Mouse (Mus musculus): ENCODE data around the gene Sox8. TPM values are rescaled to one million over a fixed set of nuclear protein-coding genes. Genes with fewer than 3 reads are reported as not detected.

The Sox8 gene
- total RNA-seq, 2 experiments from 2014 or later = 0.33 to 0.49 TPM

Other genes starting within 250 kb of the Sox8 start
- gene Tpsab1, start 225.1 kb downstream of the Sox8 start, total RNA-seq (2021) = under 1 TPM; 0.70 to 0.86 TPM
- 1 to 10 TPM; 1.8 to 2.2 TPM for gene Tpsb2, start 204.4 kb downstream of the Sox8 start, total RNA-seq (2021)
- gene Tpsg1, start 201.4 kb downstream of the Sox8 start, total RNA-seq (2021) = under 1 TPM in 1 of 2 experiments, not detected in 1; 0.30 TPM
- gene Cacna1h, start 136.9 kb downstream of the Sox8 start, total RNA-seq (2021) = 1 to 10 TPM; 5.4 to 6.5 TPM
- under 1 TPM in 1 of 2 experiments, not detected in 1; 0.47 TPM for gene Tekt4, start 116.1 kb downstream of the Sox8 start, total RNA-seq (2021)
- gene Sstr5, start 73.4 kb downstream of the Sox8 start, total RNA-seq (2021) = not detected
- 10 to 100 TPM; 27.4 to 33.8 TPM for gene Lmf1, start 8.4 kb upstream of the Sox8 start, total RNA-seq (2021)
- under 1 TPM; 0.98 to 1.00 TPM for gene Gng13, start 146.5 kb upstream of the Sox8 start, total RNA-seq (2021)
- 1 to 10 TPM; 1.0 to 2.1 TPM for gene Chtf18, start 156.7 kb upstream of the Sox8 start, total RNA-seq (2021)
- 1 to 10 TPM; 3.7 to 5.1 TPM for gene Rpusd1, start 157.0 kb upstream of the Sox8 start, total RNA-seq (2021)
- not detected for gene Mslnl, start 165.4 kb upstream of the Sox8 start, total RNA-seq (2021)
- gene Msln, start 183.7 kb upstream of the Sox8 start, total RNA-seq (2021) = 10 to 100 TPM; 16.1 to 22.2 TPM
- gene Narfl, start 203.1 kb upstream of the Sox8 start, total RNA-seq (2021) = 10 to 100 TPM; 40.9 to 44.8 TPM
- 10 to 100 TPM; 10.7 to 11.4 TPM for gene Haghl, start 215.0 kb upstream of the Sox8 start, total RNA-seq (2021)
- not detected for gene Ccdc78, start 215.9 kb upstream of the Sox8 start, total RNA-seq (2021)
- gene Fam173a, start 222.2 kb upstream of the Sox8 start, total RNA-seq (2021) = 10 to 100 TPM; 39.2 to 39.7 TPM
- gene AC134908.4, start 225.0 kb upstream of the Sox8 start, total RNA-seq (2021) = under 1 TPM in 1 of 2 experiments, not detected in 1; 0.46 TPM
- 10 to 100 TPM; 64.3 to 72.0 TPM for gene Metrn, start 226.4 kb upstream of the Sox8 start, total RNA-seq (2021)
- gene Fbxl16, start 238.4 kb upstream of the Sox8 start, total RNA-seq (2021) = 1 to 10 TPM; 1.2 to 1.5 TPM

Data from heart, postnatal 36 days (tissue).